Mouse (Mus musculus) midbrain, embryonic 13.5 days (tissue): Measurements from ENCODE around the gene Arpc1a. TPM values are rescaled to one million over a fixed set of nuclear protein-coding genes. Genes with fewer than 3 reads are reported as not detected.
"Not testable (repeated sequence)": the region's sequence is repeated elsewhere in the genome, so short reads cannot be mapped to it uniquely, and the experiment has no call there.

Source experiments
- ATAC-seq: fragments of 200-750 bp; cut with Nextera tagmentation; 2 replicates; pipeline ENCODE4 v1.8.0; 2017; ENCODE audit warnings: mild to moderate bottlenecking, moderate TSS enrichment, moderate library complexity
- H3K27ac ChIP-seq: fragments of 300-500 bp; sonication (generic); 2 replicates; pipeline ENCODE4 v1.5.1; 2015; ENCODE audit warnings: inconsistent platforms, mild to moderate bottlenecking, moderate library complexity
- H3K27me3 ChIP-seq: fragments of 300-500 bp; sonication (generic); 2 replicates; pipeline ENCODE4 v1.6.1; 2015; ENCODE audit warnings: mild to moderate bottlenecking, inconsistent platforms
- H3K36me3 ChIP-seq: fragments of 300-500 bp; sonication (generic); 2 replicates; pipeline ENCODE4 v1.6.1; 2015; ENCODE audit warnings: mild to moderate bottlenecking, inconsistent platforms
- H3K4me1 ChIP-seq: fragments of 300-500 bp; sonication (generic); replicated peaks from 2 replicates; pipeline ENCODE4 v1.6.1; 2015; ENCODE audit warnings: inconsistent platforms
- H3K4me2 ChIP-seq: fragments of 300-500 bp; sonication (generic); replicated peaks from 2 replicates; pipeline ENCODE4 v1.6.1; 2015; ENCODE audit warnings: moderate library complexity, mild to moderate bottlenecking, inconsistent platforms
- H3K4me3 ChIP-seq: fragments of 300-500 bp; sonication (generic); replicated peaks from 2 replicates; pipeline ENCODE4 v1.5.1; 2015; ENCODE audit warnings: mild to moderate bottlenecking, inconsistent platforms
- H3K9ac ChIP-seq: fragments of 300-500 bp; sonication (generic); replicated peaks from 2 replicates; pipeline ENCODE4 v1.6.1; 2015; ENCODE audit warnings: mild to moderate bottlenecking, inconsistent platforms
- H3K9me3 ChIP-seq: fragments of 300-500 bp; sonication (generic); 2 replicates; pipeline ENCODE4 v1.6.1; 2016; ENCODE audit warnings: mild to moderate bottlenecking, inconsistent platforms
- WGBS: fragments of 180-500 bp; shearing (Covaris S2); methylation state at CpG from one replicate; pipeline ENCODE4 v1.1.7; 2015; 5-methylcytosine and 5-hydroxymethylcytosine counted together
- polyA plus RNA-seq: library from polyadenylated mRNA; unstranded; fragments of >200 nt; fragmentation: Nextera tagmentation; extraction: Ambion mirVana; gene quantifications from 2 replicates; pipeline ENCODE4 v1.2.1, GENCODE M21; 2015

Gene Arpc1a
- polyA plus RNA-seq, 1 experiment from 2014 or later: 250 TPM

DNA sequence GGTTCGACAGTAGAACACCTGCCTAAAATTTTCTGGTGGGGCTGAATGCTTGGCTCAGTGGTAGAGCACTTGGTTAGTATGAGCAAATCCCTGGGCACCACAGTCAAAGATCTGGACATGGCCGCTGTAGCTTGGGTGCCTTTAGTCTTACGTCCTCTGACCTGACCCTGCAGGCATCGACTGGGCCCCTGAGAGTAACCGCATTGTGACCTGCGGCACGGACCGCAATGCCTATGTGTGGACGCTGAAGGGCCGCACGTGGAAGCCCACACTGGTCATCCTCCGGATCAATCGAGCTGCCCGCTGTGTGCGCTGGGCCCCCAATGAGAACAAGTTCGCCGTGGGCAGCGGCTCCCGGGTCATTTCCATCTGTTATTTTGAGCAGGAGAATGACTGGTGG is 39.8 kb downstream of the Arpc1a start:
- Histone ChIP-seq H3K4me1 (no peaks in the 10 kb centered on the region), H3K27ac (no peak overlapping the region), H3K4me3 (no peak overlapping the region), H3K36me3 (peaks cover 50% of the 10 kb centered on the region), H3K4me2 (no peak overlapping the region), H3K9me3 (no peaks in the 10 kb centered on the region), H3K9ac (no peak overlapping the region), H3K27me3 (no peaks in the 10 kb centered on the region)
- ATAC-seq: no peak
- WGBS: 95% methylated on average over 19 of the region's 19 CpGs

DNA sequence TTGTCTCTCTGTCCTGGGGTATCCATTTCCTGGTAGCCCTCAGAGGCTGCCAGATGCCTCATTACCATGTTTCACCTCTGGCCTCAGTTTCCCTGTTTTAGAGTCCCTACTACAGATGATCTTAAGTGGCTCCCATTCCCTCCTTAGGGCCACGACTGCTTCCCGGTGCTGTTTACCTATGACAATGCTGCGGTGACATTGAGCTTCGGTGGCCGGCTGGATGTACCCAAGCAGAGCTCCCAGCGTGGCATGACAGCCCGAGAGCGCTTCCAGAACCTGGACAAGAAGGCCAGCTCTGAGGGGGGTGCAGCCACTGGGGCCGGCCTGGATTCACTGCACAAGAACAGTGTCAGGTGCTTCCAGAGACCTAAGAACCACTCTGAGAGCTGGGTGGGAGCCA is 43.0 kb downstream of the Arpc1a start:
- 97% methylated on average over 9 of the region's 9 CpGs for WGBS
- Histone ChIP-seq H3K27ac (no peak overlapping the region), H3K4me1 (no peaks in the 10 kb centered on the region), H3K9ac (no peak overlapping the region), H3K9me3 (no peaks in the 10 kb centered on the region), H3K36me3 (peaks cover 80% of the 10 kb centered on the region), H3K27me3 (no peaks in the 10 kb centered on the region), H3K4me2 (no peak overlapping the region), H3K4me3 (no peak overlapping the region)
- ATAC-seq: no peak

DNA sequence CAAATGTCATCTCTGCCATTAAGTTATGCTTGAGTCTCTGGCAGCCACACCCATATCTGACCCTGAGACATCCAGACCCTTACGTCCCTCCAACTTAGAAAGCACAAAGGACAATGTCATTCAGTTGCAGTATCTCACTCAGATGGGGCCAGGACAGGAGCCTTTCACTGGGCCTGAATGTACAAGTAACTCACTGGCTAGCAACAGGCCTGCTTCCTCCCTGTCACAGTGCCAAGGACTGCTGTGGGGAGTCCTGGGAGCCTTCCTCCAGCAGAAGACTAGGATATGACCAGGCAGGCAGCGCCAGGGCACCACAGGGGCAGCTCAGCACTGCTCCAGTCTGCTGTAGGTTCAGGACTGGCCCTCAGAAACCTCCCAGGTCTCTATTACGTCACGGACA is 45.5 kb downstream of the Arpc1a start:
- peaks cover 96% of the 10 kb centered on the region for H3K36me3 ChIP-seq
- H3K4me2 ChIP-seq: no peak overlapping the region
- no peak overlapping the region for H3K9ac ChIP-seq
- no peaks in the 10 kb centered on the region for H3K9me3 ChIP-seq
- H3K4me3 ChIP-seq: no peak overlapping the region
- ATAC-seq: no peak
- no peaks in the 10 kb centered on the region for H3K4me1 ChIP-seq
- WGBS: 93% methylated on average over 4 of the region's 4 CpGs
- H3K27me3 ChIP-seq: no peaks in the 10 kb centered on the region
- H3K27ac ChIP-seq: no peak overlapping the region

DNA sequence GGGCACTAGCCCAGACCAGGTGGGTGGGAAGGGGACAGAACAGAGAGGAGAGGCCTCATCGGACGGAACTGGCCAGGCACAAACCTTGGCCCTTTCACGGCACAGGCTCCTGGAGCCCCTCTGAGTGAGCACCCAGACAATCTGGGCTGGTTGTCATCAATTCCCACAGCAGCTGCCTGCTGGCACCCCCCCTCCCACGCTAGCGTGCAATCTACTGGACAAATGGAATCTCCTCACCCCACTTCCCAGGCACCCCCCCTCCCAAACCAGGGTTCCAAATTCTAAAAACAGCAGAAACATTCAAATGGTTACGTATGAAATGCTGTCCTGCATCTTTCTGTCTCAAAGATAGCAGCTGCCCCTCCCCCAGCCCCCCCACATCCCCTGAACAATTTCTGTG is 46.1 kb downstream of the Arpc1a start:
- not testable (repeated sequence) for H3K9me3 ChIP-seq, H3K4me1 ChIP-seq, H3K4me3 ChIP-seq, H3K27me3 ChIP-seq, H3K27ac ChIP-seq, ATAC-seq, H3K9ac ChIP-seq, H3K4me2 ChIP-seq
- 95% methylated on average over 6 of the region's 6 CpGs for WGBS
- peaks cover 96% of the 10 kb centered on the region for H3K36me3 ChIP-seq

GRCm38 (mm10) chr5:145130191-145130590 is 46.6 kb downstream of the Arpc1a start:
- no peaks in the 10 kb centered on the region for H3K27me3 ChIP-seq
- no peaks in the 10 kb centered on the region for H3K9me3 ChIP-seq
- no peak overlapping the region for H3K9ac ChIP-seq
- H3K36me3 ChIP-seq: peaks cover 96% of the 10 kb centered on the region
- 94% methylated on average over 11 of the region's 11 CpGs for WGBS
- H3K4me2 ChIP-seq: no peak overlapping the region
- no peak overlapping the region for H3K27ac ChIP-seq
- H3K4me3 ChIP-seq: no peak overlapping the region
- no peaks in the 10 kb centered on the region for H3K4me1 ChIP-seq
- ATAC-seq: no peak

DNA sequence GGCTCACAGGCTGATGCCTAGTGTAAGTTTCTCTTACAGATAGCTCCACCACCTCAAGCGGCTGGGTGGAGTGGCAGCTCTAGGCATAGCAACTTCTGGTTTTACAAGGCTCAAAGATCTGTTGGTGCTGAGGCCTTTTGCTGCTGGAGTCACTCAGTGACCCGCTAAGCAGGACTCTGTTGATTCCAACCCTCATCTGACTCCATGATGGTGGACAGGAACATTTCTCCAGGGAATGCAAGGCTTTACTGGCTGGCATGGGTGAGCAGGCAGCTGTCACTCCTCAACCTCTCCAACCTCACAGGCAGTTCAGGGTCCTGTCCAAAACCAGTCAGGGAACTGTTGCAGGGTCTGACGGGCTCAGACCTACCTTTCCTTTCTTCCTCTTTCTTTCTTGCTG is 47.4 kb downstream of the Arpc1a start:
- ATAC-seq: no peak
- H3K4me3 ChIP-seq: no peak overlapping the region
- no peaks in the 10 kb centered on the region for H3K9me3 ChIP-seq
- WGBS: 91% methylated on average over 3 of the region's 3 CpGs
- no peak overlapping the region for H3K9ac ChIP-seq
- H3K27me3 ChIP-seq: no peaks in the 10 kb centered on the region
- peaks cover 96% of the 10 kb centered on the region for H3K36me3 ChIP-seq
- H3K27ac ChIP-seq: no peak overlapping the region
- no peaks in the 10 kb centered on the region for H3K4me1 ChIP-seq
- H3K4me2 ChIP-seq: no peak overlapping the region

- H3K4me1 ChIP-seq: peaks cover 14% of the 10 kb centered on the region
- 89% methylated on average over 6 of the region's 6 CpGs for WGBS
- not testable (repeated sequence) for H3K4me2 ChIP-seq, H3K4me3 ChIP-seq, H3K9ac ChIP-seq, H3K9me3 ChIP-seq, ATAC-seq, H3K27me3 ChIP-seq, H3K27ac ChIP-seq
- H3K36me3 ChIP-seq: peaks cover 88% of the 10 kb centered on the region
Observed at GRCm38 (mm10) chr5:145133275-145133674, 49.6 kb downstream of the Arpc1a start.

GRCm38 (mm10) chr5:145138836-145139235 is 55.2 kb downstream of the Arpc1a start:
- H3K27me3 ChIP-seq: no peaks in the 10 kb centered on the region
- peak overlapping the region; percentile 94 for H3K9ac ChIP-seq
- peak overlapping the region; percentile 97 for H3K4me2 ChIP-seq
- 16% methylated on average over 6 of the region's 6 CpGs for WGBS
- 0 out of 2 replicates have a peak overlapping the region, but pooled peaks have one; percentile 87 for H3K27ac ChIP-seq
- H3K9me3 ChIP-seq: no peaks in the 10 kb centered on the region
- peaks cover 58% of the 10 kb centered on the region for H3K36me3 ChIP-seq
- ATAC-seq: no peak
- peaks cover 39% of the 10 kb centered on the region for H3K4me1 ChIP-seq
- peak overlapping the region; percentile 89 for H3K4me3 ChIP-seq

- no peaks in the 10 kb centered on the region for H3K9me3 ChIP-seq
- H3K9ac ChIP-seq: peak within 1 kb of the TSS; percentile 94
- peaks cover 58% of the 10 kb centered on the region for H3K36me3 ChIP-seq
- peaks cover 39% of the 10 kb centered on the region for H3K4me1 ChIP-seq
- peak; percentile 94 for ATAC-seq
- H3K27ac ChIP-seq: peak within 1 kb of the TSS; percentile 87
- H3K27me3 ChIP-seq: no peaks in the 10 kb centered on the region
- under 1% methylated on average over 84 of the region's 84 CpGs for WGBS
- H3K4me3 ChIP-seq: peak within 1 kb of the TSS; percentile 89
- H3K4me2 ChIP-seq: peak within 1 kb of the TSS; percentile 97
Observed at GRCm38 (mm10) chr5:145139571-145140519, 56.2 kb downstream of the Arpc1a start, which contains the start of the genes Pdap1 and Bud31. Pdap1 (minus strand) TSS chr5:145140238. Bud31 (plus strand) TSS chr5:145140362.

DNA sequence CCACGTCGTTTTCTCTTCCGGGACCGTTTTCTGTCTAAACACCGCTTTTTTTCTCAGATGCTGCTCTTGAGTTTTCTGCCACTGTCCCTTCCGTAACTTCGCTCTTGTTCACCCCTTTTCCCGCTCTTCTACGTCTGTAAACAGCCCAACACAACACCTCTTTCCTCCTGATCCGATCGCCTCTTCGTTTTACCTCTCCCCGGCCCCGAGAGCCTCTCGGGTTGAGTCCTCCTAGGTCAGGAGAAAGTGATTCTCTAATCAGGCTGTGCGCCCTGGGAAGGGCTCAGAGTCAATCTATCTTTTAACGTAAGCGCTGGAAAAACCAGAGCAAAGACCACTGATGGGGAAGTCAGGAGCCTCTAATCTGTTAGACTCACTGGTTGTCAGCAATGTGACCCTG is 57.0 kb downstream of the Arpc1a start:
- Histone ChIP-seq H3K9ac (peak overlapping the region; percentile 94), H3K36me3 (peaks cover 58% of the 10 kb centered on the region), H3K4me2 (peak overlapping the region; percentile 97), H3K9me3 (no peaks in the 10 kb centered on the region), H3K4me1 (peaks cover 39% of the 10 kb centered on the region), H3K4me3 (peak overlapping the region; percentile 89), H3K27ac (peak overlapping the region; percentile 87), H3K27me3 (no peaks in the 10 kb centered on the region)
- WGBS: 1% methylated on average over 18 of the region's 18 CpGs
- peak; percentile 12; the same call in 1 of the 2 replicates for ATAC-seq

DNA sequence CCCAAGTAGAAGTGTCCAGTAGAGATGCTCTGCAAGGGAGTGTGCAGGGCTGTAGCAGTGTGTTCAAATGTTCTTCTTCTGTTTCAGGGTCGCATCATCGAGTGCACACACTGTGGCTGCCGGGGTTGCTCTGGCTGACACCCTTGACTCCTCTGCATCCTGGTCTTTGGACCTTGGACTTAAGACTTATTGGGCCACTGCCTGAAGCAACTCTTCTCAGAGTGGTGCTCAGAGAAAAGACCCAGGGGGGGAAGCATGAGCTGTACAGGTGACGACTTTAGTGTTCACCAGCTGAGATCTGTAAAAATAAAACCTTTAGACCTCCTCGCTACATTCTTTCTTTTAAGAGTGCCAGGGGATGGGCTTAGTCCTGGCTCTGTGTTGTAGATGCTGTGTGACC is 64.1 kb downstream of the Arpc1a start:
- Histone ChIP-seq H3K36me3 (peaks cover 99% of the 10 kb centered on the region), H3K9ac (no peak overlapping the region), H3K4me2 (no peak overlapping the region), H3K9me3 (no peaks in the 10 kb centered on the region), H3K4me1 (no peaks in the 10 kb centered on the region), H3K4me3 (no peak overlapping the region), H3K27me3 (no peaks in the 10 kb centered on the region), H3K27ac (no peak overlapping the region)
- ATAC-seq: no peak
- WGBS: 95% methylated on average over 5 of the region's 5 CpGs

GRCm38 (mm10) chr5:145149294-145149693 is 65.7 kb downstream of the Arpc1a start:
- no peaks in the 10 kb centered on the region for H3K4me1 ChIP-seq
- peaks cover 99% of the 10 kb centered on the region for H3K36me3 ChIP-seq
- no peak overlapping the region for H3K9ac ChIP-seq
- no peak overlapping the region for H3K4me2 ChIP-seq
- H3K27ac ChIP-seq: no peak overlapping the region
- no peak overlapping the region for H3K4me3 ChIP-seq
- H3K9me3 ChIP-seq: no peaks in the 10 kb centered on the region
- no peak for ATAC-seq
- no peaks in the 10 kb centered on the region for H3K27me3 ChIP-seq
- 90% methylated on average over 6 of the region's 6 CpGs for WGBS
